Mouse (Mus musculus) CH12.LX (cell line): ENCODE measurements around the gene Rftn2.

Source experiments
- CHD1 ChIP-seq: IDR thresholded peaks from 2 replicates; pipeline ENCODE4 v1.6.1; 2012; ENCODE audit warnings: low read depth, low read length, improper control_type of control experiment, inconsistent platforms
- CTCF ChIP-seq, 2 experiments: IDR thresholded peaks in 1 of 2; conservative IDR thresholded peaks in 1 of 2; 2 replicates each; pipeline ENCODE4 v1.5.1; 2011 to 2012; ENCODE audit warnings: low read depth in 2 of 2, low read length in 2 of 2, improper control_type of control experiment in 1 of 2, inconsistent platforms in 1 of 2, mild to moderate bottlenecking in 1 of 2, moderate library complexity in 1 of 2
- EP300 ChIP-seq: IDR thresholded peaks from 2 replicates; pipeline ENCODE4 v1.6.1; 2011; ENCODE audit warnings: low read length, improper control_type of control experiment
- GABPA ChIP-seq: IDR thresholded peaks from 2 replicates; pipeline ENCODE4 v1.6.1; 2012; ENCODE audit warnings: low read depth, low read length, improper control_type of control experiment, inconsistent platforms; ENCODE audit not compliant: insufficient replicate concordance
- KAT2A ChIP-seq: IDR thresholded peaks from 2 replicates; pipeline ENCODE4 v1.6.1; 2012; ENCODE audit warnings: low read length, improper control_type of control experiment, inconsistent platforms; ENCODE audit not compliant: insufficient replicate concordance
- MAFK ChIP-seq: IDR thresholded peaks from 2 replicates; pipeline ENCODE4 v1.6.1; 2011; ENCODE audit warnings: low read length, improper control_type of control experiment; ENCODE audit not compliant: insufficient replicate concordance
- MAX ChIP-seq: IDR thresholded peaks from 2 replicates; pipeline ENCODE4 v1.6.1; 2011; ENCODE audit warnings: low read length, improper control_type of control experiment
- MEF2A ChIP-seq: IDR thresholded peaks from 2 replicates; pipeline ENCODE4 v1.6.1; 2014; ENCODE audit warnings: low read depth, mild to moderate bottlenecking, inconsistent platforms, low read length, improper control_type of control experiment, borderline replicate concordance
- POLR2A ChIP-seq: IDR thresholded peaks from 2 replicates; pipeline ENCODE4 v1.6.1; 2011; ENCODE audit warnings: low read depth, mild to moderate bottlenecking, improper control_type of control experiment, low read length
- SIN3A ChIP-seq: IDR thresholded peaks from 2 replicates; pipeline ENCODE4 v1.6.1; 2012; ENCODE audit warnings: low read length, improper control_type of control experiment, inconsistent platforms
- USF1 ChIP-seq: IDR thresholded peaks from 2 replicates; pipeline ENCODE4 v1.6.1; 2014; ENCODE audit warnings: low read depth, mild to moderate bottlenecking, inconsistent platforms, low read length, improper control_type of control experiment
- ZC3H11A ChIP-seq: IDR thresholded peaks from 2 replicates; pipeline ENCODE4 v1.6.1; 2012; ENCODE audit warnings: low read depth, mild to moderate bottlenecking, inconsistent platforms, low read length, improper control_type of control experiment

DNA sequence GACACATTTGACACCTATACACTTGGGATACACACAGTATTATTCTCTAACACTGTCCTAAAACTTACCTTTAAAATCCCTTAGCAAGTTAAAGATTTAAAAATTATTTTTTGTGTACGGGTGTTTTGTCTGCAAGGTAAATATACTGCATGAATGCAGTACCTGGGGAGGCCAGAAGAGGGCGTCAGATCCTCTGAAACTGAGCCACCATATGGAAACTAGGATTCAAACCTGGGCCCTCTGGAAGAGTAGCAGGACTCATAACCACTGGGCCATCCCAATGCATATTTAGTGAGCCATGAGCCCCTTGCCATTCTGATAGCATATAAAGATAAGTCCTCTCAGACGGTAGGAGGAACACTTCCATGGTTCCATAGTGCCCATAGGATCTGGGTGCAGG is 33.8 kb downstream of the Rftn2 start:
- no peak for TF ChIP-seq POLR2A
- TF ChIP-seq MAX = no peak
- no peak for TF ChIP-seq SIN3A
- TF ChIP-seq EP300 = no peak
- TF ChIP-seq CTCF (conservative IDR thresholded peaks at IDR 0.05 in 1 of 2, IDR thresholded peaks at IDR 0.05 in 1 of 2; ENCODE audit: low read depth in 2 of 2, low read length in 2 of 2) = peak; percentile 71 to 91
- no peak for TF ChIP-seq ZC3H11A
- no peak for TF ChIP-seq KAT2A
- TF ChIP-seq USF1 = no peak
- TF ChIP-seq CHD1 = no peak
- no peak for TF ChIP-seq MEF2A
- no peak for TF ChIP-seq GABPA
- no peak for TF ChIP-seq MAFK
